Mouse (Mus musculus) lung, adult 2 months (tissue): ENCODE data around the gene Afmid.

Experiments
- CTCF ChIP-seq: fragments of 200-500 bp; IDR thresholded peaks from 2 replicates; pipeline ENCODE4 v1.5.1; 2011; ENCODE audit warnings: mild to moderate bottlenecking, low read length, control low read depth; ENCODE audit not compliant: insufficient read depth
- POLR2A ChIP-seq: fragments of 200-500 bp; IDR thresholded peaks from 2 replicates; pipeline ENCODE4 v1.6.1; 2011; ENCODE audit warnings: low read depth, mild to moderate bottlenecking, control low read depth, low read length, borderline replicate concordance; ENCODE audit errors: extremely low read depth

DNA sequence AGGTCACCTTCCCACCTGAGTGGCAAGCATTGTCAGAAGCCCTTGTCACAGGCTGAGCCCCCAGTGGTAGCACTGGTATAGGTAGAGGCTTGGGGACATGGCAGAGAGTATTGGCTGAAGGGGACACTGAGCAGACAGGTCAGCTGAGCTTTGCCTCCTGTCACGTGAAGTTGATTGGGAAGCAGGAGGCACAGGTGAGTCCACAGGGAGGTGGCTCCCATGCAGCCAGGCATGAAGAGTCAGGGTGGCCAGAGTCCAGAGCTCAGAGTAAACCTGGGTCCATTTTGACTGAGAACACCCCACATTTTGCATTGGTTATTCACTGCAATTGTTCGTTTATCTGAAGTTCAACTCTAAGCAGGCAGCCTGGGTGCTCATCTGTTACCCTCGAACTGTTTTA, 27.2 kb downstream of the Afmid start:
- TF ChIP-seq POLR2A (no peak), CTCF (no peak)
